Mouse (Mus musculus) adrenal gland, postnatal 25 days (tissue): ENCODE results near the gene Ptdss2. TPM values are rescaled to one million over a fixed set of nuclear protein-coding genes. Genes with fewer than 3 reads are reported as not detected.

Experiments used
- total RNA-seq: library from RNA; stranded (reverse); gene quantifications from 2 replicates; pipeline ENCODE4 v1.2.3, GENCODE M21; 2021

Gene Ptdss2
- total RNA-seq, 1 experiment from 2014 or later, result 48.2 TPM

Other genes with a start within 250 kb of the Ptdss2 start
- gene Psmd13, start 240.4 kb upstream of the Ptdss2 start, total RNA-seq, result 125 and 128 TPM in 2 replicates
- gene Sirt3, start 240.1 kb upstream of the Ptdss2 start, total RNA-seq, result 31.5 and 34.3 TPM in 2 replicates
- 610 and 755 TPM in 2 replicates for gene Cox8b, start 221.9 kb upstream of the Ptdss2 start, total RNA-seq
- gene Nlrp6, start 201.5 kb upstream of the Ptdss2 start, total RNA-seq, result 1.9 and 2.2 TPM in 2 replicates
- 32.3 and 43.2 TPM in 2 replicates for gene Pgghg, start 181.0 kb upstream of the Ptdss2 start, total RNA-seq
- 1.8 and 2.0 TPM in 2 replicates for gene Ifitm5, start 172.1 kb upstream of the Ptdss2 start, total RNA-seq
- not detected in 2 replicates for gene Gm45717, start 166.4 kb upstream of the Ptdss2 start, total RNA-seq
- 418 and 471 TPM in 2 replicates for gene Ifitm2, start 166.4 kb upstream of the Ptdss2 start, total RNA-seq
- gene Ifitm1, start 155.2 kb upstream of the Ptdss2 start, total RNA-seq, result 3.6 and 3.9 TPM in 2 replicates
- 103 and 109 TPM in 2 replicates for gene Ifitm3, start 111.6 kb upstream of the Ptdss2 start, total RNA-seq
- not detected in 2 replicates for gene Ifitm6, start 104.5 kb upstream of the Ptdss2 start, total RNA-seq
- not detected in 2 replicates for gene Gm17387, start 93.3 kb upstream of the Ptdss2 start, total RNA-seq
- gene B4galnt4, start 61.3 kb upstream of the Ptdss2 start, total RNA-seq, result 2.5 and 3.6 TPM in 2 replicates
- 0.86 and 1.2 TPM in 2 replicates for gene Pkp3, start 44.2 kb upstream of the Ptdss2 start, total RNA-seq
- 4.5 and 5.0 TPM in 2 replicates for gene Sigirr, start 21.8 kb upstream of the Ptdss2 start, total RNA-seq
- 0.33 TPM in 1 of 2 replicates, not detected in the other for gene Ano9, start 4.6 kb upstream of the Ptdss2 start, total RNA-seq
- 298 and 356 TPM in 2 replicates for gene Rnh1, start 50.5 kb downstream of the Ptdss2 start, total RNA-seq
- gene Hras, start 71.6 kb downstream of the Ptdss2 start, total RNA-seq, result 64.8 and 88.0 TPM in 2 replicates
- 6.4 and 10.8 TPM in 2 replicates for gene Lrrc56, start 71.8 kb downstream of the Ptdss2 start, total RNA-seq
- gene Lmntd2, start 91.7 kb downstream of the Ptdss2 start, total RNA-seq, result 0.39 TPM in 1 of 2 replicates, not detected in the other
- 5.7 and 8.0 TPM in 2 replicates for gene Rassf7, start 93.5 kb downstream of the Ptdss2 start, total RNA-seq
- 83.3 and 83.9 TPM in 2 replicates for gene Phrf1, start 106.4 kb downstream of the Ptdss2 start, total RNA-seq
- 7.8 and 10.4 TPM in 2 replicates for gene Irf7, start 144.1 kb downstream of the Ptdss2 start, total RNA-seq
- 14.4 and 16.5 TPM in 2 replicates for gene Cdhr5, start 154.4 kb downstream of the Ptdss2 start, total RNA-seq
- gene Sct, start 156.8 kb downstream of the Ptdss2 start, total RNA-seq, result not detected in 2 replicates
- not detected in 2 replicates for gene Drd4, start 169.6 kb downstream of the Ptdss2 start, total RNA-seq
- gene Deaf1, start 205.3 kb downstream of the Ptdss2 start, total RNA-seq, result 33.8 and 45.4 TPM in 2 replicates
- 34.1 and 43.2 TPM in 2 replicates for gene Tmem80, start 205.4 kb downstream of the Ptdss2 start, total RNA-seq
- 1.6 and 2.6 TPM in 2 replicates for gene Eps8l2, start 216.5 kb downstream of the Ptdss2 start, total RNA-seq